Mouse (Mus musculus): ENCODE measurements around the gene 5530401A14Rik. TPM values are rescaled to one million over a fixed set of nuclear protein-coding genes. Genes with fewer than 3 reads are reported as not detected.

5530401A14Rik gene
- polyA plus RNA-seq, 1 experiment from 2014 or later: 0.04 TPM

- no peak overlapping the region for H3K9ac ChIP-seq (ENCODE audit: low read depth, low read length)
- WGBS: 8% methylated on average over 8 of the region's 8 CpGs
- no peak for TF ChIP-seq CTCF (IDR thresholded peaks at IDR 0.05; ENCODE audit: low read depth)
- H3K36me3 ChIP-seq (ENCODE audit: control insufficient read depth, insufficient read depth): no peaks in the 10 kb centered on the region
- no peaks in the 10 kb centered on the region for H3K9me3 ChIP-seq (ENCODE audit: control insufficient read depth)
- no peaks in the 10 kb centered on the region for H3K27me3 ChIP-seq (replicated peaks; ENCODE audit: control insufficient read depth, insufficient read depth, low read length)
- H3K4me3 ChIP-seq (ENCODE audit: low read depth, low read length): no peak overlapping the region
- no peak overlapping the region for H3K4me2 ChIP-seq (replicated peaks; ENCODE audit: low read depth)
- no peak overlapping the region for H3K27ac ChIP-seq (ENCODE audit: low read depth, low read length)
- H3K4me1 ChIP-seq (replicated peaks; ENCODE audit: control insufficient read depth, insufficient read depth, low read length): no peaks in the 10 kb centered on the region
- ATAC-seq: no peak
These were observed 37.3 kb downstream of the 5530401A14Rik start for GRCm38 (mm10) chr11:81897547-81898354.

GRCm38 (mm10) chr11:81902318-81902717 is 41.8 kb downstream of the 5530401A14Rik start:
- H3K4me2 ChIP-seq (replicated peaks; ENCODE audit: low read depth): no peak overlapping the region
- no peaks in the 10 kb centered on the region for H3K36me3 ChIP-seq (ENCODE audit: control insufficient read depth, insufficient read depth)
- H3K4me1 ChIP-seq (replicated peaks; ENCODE audit: control insufficient read depth, insufficient read depth, low read length): no peaks in the 10 kb centered on the region
- H3K4me3 ChIP-seq (ENCODE audit: low read depth, low read length): no peak overlapping the region
- H3K27ac ChIP-seq (ENCODE audit: low read depth, low read length): no peak overlapping the region
- no peak overlapping the region for H3K9ac ChIP-seq (ENCODE audit: low read depth, low read length)
- no peak for ATAC-seq
- H3K27me3 ChIP-seq (replicated peaks; ENCODE audit: control insufficient read depth, insufficient read depth, low read length): no peaks in the 10 kb centered on the region
- TF ChIP-seq CTCF (IDR thresholded peaks at IDR 0.05; ENCODE audit: low read depth): no peak
- no peaks in the 10 kb centered on the region for H3K9me3 ChIP-seq (ENCODE audit: control insufficient read depth)

GRCm38 (mm10) chr11:81908760-81909159 is 48.3 kb downstream of the 5530401A14Rik start:
- TF ChIP-seq CTCF (IDR thresholded peaks at IDR 0.05; ENCODE audit: low read depth): no peak
- H3K4me3 ChIP-seq (ENCODE audit: low read depth, low read length): no peak overlapping the region
- 79% methylated on average over 1 of the region's 1 CpGs for WGBS
- H3K9me3 ChIP-seq (ENCODE audit: control insufficient read depth): no peaks in the 10 kb centered on the region
- H3K36me3 ChIP-seq (ENCODE audit: control insufficient read depth, insufficient read depth): no peaks in the 10 kb centered on the region
- H3K4me2 ChIP-seq (replicated peaks; ENCODE audit: low read depth): no peak overlapping the region
- no peak overlapping the region for H3K9ac ChIP-seq (ENCODE audit: low read depth, low read length)
- no peaks in the 10 kb centered on the region for H3K27me3 ChIP-seq (replicated peaks; ENCODE audit: control insufficient read depth, insufficient read depth, low read length)
- H3K4me1 ChIP-seq (replicated peaks; ENCODE audit: control insufficient read depth, insufficient read depth, low read length): no peaks in the 10 kb centered on the region
- no peak overlapping the region for H3K27ac ChIP-seq (ENCODE audit: low read depth, low read length)
- ATAC-seq: no peak

GRCm38 (mm10) chr11:81909397-81909894 is 49.0 kb downstream of the 5530401A14Rik start:
- TF ChIP-seq CTCF (IDR thresholded peaks at IDR 0.05; ENCODE audit: low read depth): no peak
- 59% methylated on average over 5 of the region's 5 CpGs for WGBS
- no peaks in the 10 kb centered on the region for H3K27me3 ChIP-seq (replicated peaks; ENCODE audit: control insufficient read depth, insufficient read depth, low read length)
- ATAC-seq: no peak
- no peak overlapping the region for H3K9ac ChIP-seq (ENCODE audit: low read depth, low read length)
- H3K4me1 ChIP-seq (replicated peaks; ENCODE audit: control insufficient read depth, insufficient read depth, low read length): no peaks in the 10 kb centered on the region
- no peaks in the 10 kb centered on the region for H3K36me3 ChIP-seq (ENCODE audit: control insufficient read depth, insufficient read depth)
- no peaks in the 10 kb centered on the region for H3K9me3 ChIP-seq (ENCODE audit: control insufficient read depth)
- H3K4me2 ChIP-seq (replicated peaks; ENCODE audit: low read depth): no peak overlapping the region
- H3K27ac ChIP-seq (ENCODE audit: low read depth, low read length): no peak overlapping the region
- no peak overlapping the region for H3K4me3 ChIP-seq (ENCODE audit: low read depth, low read length)

GRCm38 (mm10) chr11:81913071-81913470 is 52.6 kb downstream of the 5530401A14Rik start:
- no peaks in the 10 kb centered on the region for H3K4me1 ChIP-seq (replicated peaks; ENCODE audit: control insufficient read depth, insufficient read depth, low read length)
- no peaks in the 10 kb centered on the region for H3K27me3 ChIP-seq (replicated peaks; ENCODE audit: control insufficient read depth, insufficient read depth, low read length)
- no peak for ATAC-seq
- TF ChIP-seq CTCF (IDR thresholded peaks at IDR 0.05; ENCODE audit: low read depth): no peak
- H3K4me3 ChIP-seq (ENCODE audit: low read depth, low read length): no peak overlapping the region
- 72% methylated on average over 4 of the region's 4 CpGs for WGBS
- H3K36me3 ChIP-seq (ENCODE audit: control insufficient read depth, insufficient read depth): no peaks in the 10 kb centered on the region
- no peak overlapping the region for H3K27ac ChIP-seq (ENCODE audit: low read depth, low read length)
- H3K9ac ChIP-seq (ENCODE audit: low read depth, low read length): no peak overlapping the region
- H3K4me2 ChIP-seq (replicated peaks; ENCODE audit: low read depth): no peak overlapping the region
- no peaks in the 10 kb centered on the region for H3K9me3 ChIP-seq (ENCODE audit: control insufficient read depth)

GRCm38 (mm10) chr11:81915501-81915900 is 55.0 kb downstream of the 5530401A14Rik start:
- Histone ChIP-seq H3K4me2 (replicated peaks; ENCODE audit: low read depth) (no peak overlapping the region), H3K27me3 (replicated peaks; ENCODE audit: control insufficient read depth, insufficient read depth, low read length) (no peaks in the 10 kb centered on the region), H3K36me3 (ENCODE audit: control insufficient read depth, insufficient read depth) (no peaks in the 10 kb centered on the region), H3K4me1 (replicated peaks; ENCODE audit: control insufficient read depth, insufficient read depth, low read length) (no peaks in the 10 kb centered on the region), H3K27ac (ENCODE audit: low read depth, low read length) (no peak overlapping the region), H3K9me3 (ENCODE audit: control insufficient read depth) (no peaks in the 10 kb centered on the region), H3K9ac (ENCODE audit: low read depth, low read length) (no peak overlapping the region), H3K4me3 (ENCODE audit: low read depth, low read length) (no peak overlapping the region)
- 33% methylated on average over 6 of the region's 6 CpGs for WGBS
- no peak for TF ChIP-seq CTCF (IDR thresholded peaks at IDR 0.05; ENCODE audit: low read depth)
- ATAC-seq: no peak
